Mouse (Mus musculus) cortical plate, adult 2 months (tissue): ENCODE data around the gene Plk3.

Experiments used
- CTCF ChIP-seq: fragments of 200-500 bp; IDR thresholded peaks from 2 replicates; pipeline ENCODE4 v1.5.1; 2011; ENCODE audit warnings: mild to moderate bottlenecking, control low read depth, low read length; ENCODE audit not compliant: insufficient read depth; ENCODE audit errors: extremely low read depth
- POLR2A ChIP-seq: fragments of 200-500 bp; IDR thresholded peaks from 2 replicates; pipeline ENCODE4 v1.6.1; 2011; ENCODE audit warnings: mild to moderate bottlenecking, low read length, control low read depth; ENCODE audit not compliant: insufficient read depth; ENCODE audit errors: extremely low read depth

GRCm38 (mm10) chr4:117100036-117100435 is 33.7 kb downstream of the Plk3 start:
- TF ChIP-seq POLR2A (no peak), CTCF (no peak)
